Mouse (Mus musculus) erythroblast, embryonic 14.5 days (primary cell): ENCODE data around the gene Zfp184.

ENCODE experiments used
- GATA1 ChIP-seq: IDR thresholded peaks from 2 replicates; pipeline ENCODE4 v1.6.1; 2012; ENCODE audit warnings: low read length, inconsistent platforms, mixed read lengths
- TAL1 ChIP-seq: IDR thresholded peaks from 3 replicates; pipeline ENCODE4 v1.6.1; 2012; ENCODE audit warnings: low read length, inconsistent platforms, mixed read lengths

GRCm38 (mm10) chr13:21919836-21920431 lies 25.0 kb upstream of the Zfp184 start:
- TF ChIP-seq TAL1 (no peak), GATA1 (no peak)
